11 mouse cellular contexts compared by ENCODE assay signal in genomic region chr9:108107867-108108266, GRCm38 (mm10). TPM values are rescaled to one million over a fixed set of nuclear protein-coding genes. Genes with fewer than 3 reads are reported as not detected.
"Had no signal": no experiment of that assay in that cellular context is flagged by ENCODE, and none has a peak within 500 bp of the region (broad histone marks: within the 10 kb centered on the region; RNA-seq: fewer than 3 reads in every experiment).

No protein-coding gene starts in this region.

- H3K9me3 ChIP-seq: kidney, embryonic 15.5 days; limb, embryonic 13.5 days; midbrain, embryonic 13.5 days had no signal

- ATAC-seq: midbrain, embryonic 13.5 days had no signal

- H3K36me3 ChIP-seq: kidney, embryonic 15.5 days; limb, embryonic 13.5 days had no signal

- H3K4me2 ChIP-seq: kidney, embryonic 15.5 days; limb, embryonic 13.5 days; midbrain, embryonic 13.5 days had no signal

- H3K9ac ChIP-seq: kidney, embryonic 15.5 days; limb, embryonic 13.5 days; midbrain, embryonic 13.5 days had no signal

- H3K27ac ChIP-seq: kidney, embryonic 15.5 days; limb, embryonic 13.5 days; midbrain, embryonic 13.5 days had no signal

- H3K4me3 ChIP-seq: kidney, embryonic 15.5 days; limb, embryonic 13.5 days; midbrain, embryonic 13.5 days had no signal

- H3K27me3 ChIP-seq: midbrain, embryonic 13.5 days had no signal

- DNase-seq: kidney, adult 2 months; kidney, postnatal 14 days; lung, adult 18-20 months; right cerebral cortex, postnatal 14 days; thymus, postnatal 36 days had no signal

RNA-seq across cellular contexts. Expression of gene Mst1, which starts 27.6 kb away (rescaled TPM):
- total RNA-seq: layer of hippocampus, postnatal 10 days; left cerebral cortex, postnatal 36 days; midbrain, postnatal 0 days had no signal
- polyA plus RNA-seq: midbrain, postnatal 0 days had no signal
